Mouse (Mus musculus) right cerebral cortex, adult 18-20 months (tissue): Measurements from ENCODE around the gene Tgfb3.

Experiments
- DNase-seq: peaks from one replicate; pipeline ENCODE4 v3.0.0; 2022; ENCODE audit warnings: mixed read lengths

Gene Tgfb3

DNA sequence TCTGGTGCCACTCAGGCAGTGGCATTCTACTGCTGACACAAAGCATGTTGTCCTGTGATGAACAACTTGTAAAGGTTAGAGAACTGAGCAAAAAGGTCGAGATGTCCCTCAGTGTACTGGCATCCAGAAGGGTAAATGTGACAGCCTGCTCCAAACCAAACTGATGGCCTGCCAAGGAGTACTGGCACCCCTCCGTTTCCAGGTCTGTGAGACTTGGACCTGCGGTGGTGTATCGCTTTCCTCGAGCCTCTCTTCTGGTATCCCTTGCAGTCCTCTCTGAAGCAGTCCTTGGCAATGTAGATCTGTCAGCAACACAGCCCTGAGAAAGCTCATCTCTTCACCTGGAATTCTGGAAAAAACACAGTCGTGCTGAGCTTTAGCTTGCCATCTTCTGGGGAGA is 53.4 kb downstream of the Tgfb3 start:
- no peak for DNase-seq

DNA sequence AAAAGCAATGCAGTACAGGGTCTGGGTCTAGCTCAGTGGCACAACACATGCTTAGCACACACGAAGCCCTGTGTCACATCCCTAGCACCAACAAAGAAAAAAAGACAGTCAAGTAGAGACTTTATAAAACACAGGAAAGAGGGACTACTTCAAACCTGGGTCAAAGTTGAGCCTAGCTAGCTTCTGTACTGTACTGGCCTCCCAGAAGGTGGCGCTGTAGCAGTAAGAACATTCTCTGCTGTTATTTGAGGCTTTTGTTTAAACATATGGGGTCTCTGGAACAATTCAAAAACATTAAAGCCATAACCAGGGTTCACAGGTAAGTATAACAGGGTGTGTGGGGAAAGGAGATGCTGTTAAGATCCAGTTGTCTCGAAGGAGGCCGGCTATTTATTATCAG is 54.4 kb downstream of the Tgfb3 start:
- no peak for DNase-seq

DNA sequence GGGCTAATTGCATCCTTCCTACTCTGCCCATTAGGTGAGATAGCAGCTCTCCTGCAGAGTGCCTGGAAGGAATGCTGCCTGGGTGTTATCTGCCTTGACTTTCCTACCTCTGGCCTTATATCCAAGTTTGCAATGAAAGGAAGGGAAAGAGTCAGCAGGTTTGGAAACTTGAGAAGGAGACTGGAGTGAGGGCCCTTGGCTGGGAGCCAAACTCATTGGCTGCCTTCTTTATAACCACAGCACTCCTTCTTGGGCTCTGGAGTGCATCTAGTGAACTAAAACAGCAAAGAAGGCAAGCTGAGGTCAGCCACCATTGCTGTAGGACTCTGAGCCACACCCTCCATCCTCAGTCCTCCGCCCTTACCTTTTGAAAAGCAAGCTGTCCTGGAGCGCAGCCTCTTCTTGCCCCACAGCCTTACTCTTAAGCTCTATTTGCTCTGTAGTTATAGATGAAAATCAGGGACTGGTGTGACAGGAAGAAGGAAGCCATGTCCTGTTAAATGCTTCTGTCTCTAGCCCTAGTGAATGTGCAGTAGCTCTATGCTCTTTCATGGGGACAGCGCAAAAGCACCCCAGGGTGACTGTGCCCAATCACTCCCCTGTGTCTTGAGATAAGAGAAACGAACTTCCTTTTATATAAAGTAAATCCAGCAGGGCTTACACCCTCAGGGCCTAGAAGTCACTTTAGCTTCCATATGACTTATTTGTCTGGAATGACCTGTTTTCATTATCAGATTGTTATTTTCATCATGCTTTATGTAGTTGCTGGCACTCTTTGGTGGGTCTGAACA is 55.6 kb downstream of the Tgfb3 start:
- no peak for DNase-seq

DNA sequence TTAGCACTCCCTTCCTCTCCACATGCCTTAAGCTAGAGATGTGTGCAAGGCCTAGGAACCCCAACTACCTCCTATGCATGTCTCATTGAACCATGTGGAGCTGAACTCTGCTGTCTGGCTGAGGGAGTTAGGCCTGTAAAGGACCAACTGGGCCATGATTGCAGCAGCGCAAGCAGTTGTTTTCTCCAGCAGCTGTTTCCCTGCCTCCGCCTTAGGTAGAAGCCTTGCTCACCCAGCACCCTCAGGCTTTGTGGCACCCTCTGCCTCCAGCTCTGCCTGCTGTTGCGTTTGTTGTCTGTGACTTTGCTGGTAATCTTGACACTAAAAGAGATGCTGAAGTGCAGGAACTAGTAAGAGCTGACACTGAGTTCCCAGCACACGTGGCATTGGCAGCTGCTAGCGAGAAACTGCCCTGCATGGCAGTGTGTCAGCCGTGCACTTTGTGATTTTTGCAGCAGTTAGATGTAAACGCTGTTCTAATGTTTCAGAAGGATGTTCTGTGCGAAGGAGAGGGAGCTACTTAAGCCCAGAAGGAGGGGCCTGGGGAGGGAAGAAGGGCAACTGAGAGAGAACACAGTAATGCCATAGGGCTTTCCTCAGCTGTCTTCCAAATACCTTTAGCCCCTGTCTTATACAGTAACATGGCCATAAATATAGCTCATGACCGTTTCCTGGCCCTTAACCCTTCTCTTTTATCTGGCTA is 56.4 kb downstream of the Tgfb3 start:
- DNase-seq, result no peak

DNA sequence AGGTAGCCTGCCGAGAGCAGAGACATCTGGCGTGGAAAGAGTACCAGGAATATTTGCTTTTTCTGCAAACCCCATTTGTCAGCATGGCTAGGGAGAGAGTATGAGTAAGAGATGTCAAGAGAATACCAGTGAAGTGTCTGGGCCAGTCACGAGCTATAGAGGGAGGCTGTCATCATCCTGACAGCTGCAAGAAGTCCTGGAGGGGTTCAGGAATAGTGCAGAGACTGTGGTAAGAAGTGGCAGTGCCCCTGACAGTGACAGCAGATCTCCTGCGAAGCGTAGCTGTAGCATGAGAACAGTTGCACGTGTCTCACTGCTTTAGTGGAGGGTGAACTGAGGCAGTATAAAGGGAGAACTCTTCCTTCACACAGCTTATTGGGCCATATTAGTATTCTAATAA is 57.3 kb downstream of the Tgfb3 start:
- no peak for DNase-seq

DNA sequence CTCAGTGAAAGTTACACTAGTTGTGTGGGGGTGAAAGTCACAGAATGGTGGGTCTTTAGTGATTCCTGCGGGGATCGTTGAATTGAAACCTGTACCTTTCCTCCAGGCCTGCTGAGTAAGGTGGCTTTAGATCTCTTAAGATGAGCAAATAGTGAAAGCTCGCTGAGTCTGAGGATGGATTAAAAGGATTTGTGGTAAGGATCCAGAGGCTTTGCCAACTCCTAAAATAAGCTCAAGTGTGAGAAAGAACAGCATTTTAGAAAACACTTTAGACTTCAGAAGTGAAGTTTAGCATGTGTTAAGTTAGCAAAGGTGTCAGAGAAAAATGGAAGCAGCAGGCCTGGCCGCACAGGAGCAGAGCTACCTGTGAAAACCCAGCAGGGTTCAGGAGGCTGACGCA is 61.5 kb downstream of the Tgfb3 start:
- DNase-seq, result no peak

DNA sequence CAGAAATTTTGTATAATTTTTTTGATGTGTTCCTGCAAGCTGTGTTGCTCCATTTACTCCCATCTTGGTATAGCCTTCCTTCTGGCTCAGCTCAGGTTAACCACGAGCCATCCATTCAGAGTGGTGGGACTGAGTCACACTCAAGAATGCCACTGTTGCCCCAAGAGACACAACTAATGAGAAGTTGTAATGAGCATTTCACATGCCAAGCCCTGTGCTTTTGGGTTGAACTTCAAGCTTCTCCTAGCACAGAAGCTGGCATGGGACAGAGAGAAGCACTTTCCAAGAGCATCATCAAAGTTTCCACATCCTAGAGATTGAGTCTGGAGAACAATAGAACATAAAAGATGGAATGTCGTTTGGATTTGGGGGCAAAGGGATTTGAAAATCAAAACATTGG is 63.7 kb downstream of the Tgfb3 start:
- DNase-seq, result no peak

DNA sequence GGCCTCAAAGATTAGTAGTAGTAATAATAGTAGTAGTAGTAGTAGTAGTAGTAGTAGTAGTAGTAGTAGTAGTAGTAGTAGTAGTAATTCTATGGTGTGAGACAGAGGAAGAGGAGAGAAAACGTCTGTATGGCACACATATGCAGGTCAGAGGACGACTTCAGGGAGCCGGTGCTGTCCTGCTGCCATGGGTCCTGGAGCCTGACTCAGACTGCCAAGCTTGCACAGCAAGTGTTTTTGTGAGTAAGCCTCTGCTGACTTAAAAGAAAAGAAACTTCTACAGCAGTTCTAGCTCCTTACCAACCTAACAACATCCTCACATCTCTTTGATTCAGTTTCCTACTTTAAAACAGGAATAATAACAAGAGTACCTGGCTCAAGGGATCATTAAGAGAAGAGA is 64.2 kb downstream of the Tgfb3 start:
- no peak for DNase-seq

DNA sequence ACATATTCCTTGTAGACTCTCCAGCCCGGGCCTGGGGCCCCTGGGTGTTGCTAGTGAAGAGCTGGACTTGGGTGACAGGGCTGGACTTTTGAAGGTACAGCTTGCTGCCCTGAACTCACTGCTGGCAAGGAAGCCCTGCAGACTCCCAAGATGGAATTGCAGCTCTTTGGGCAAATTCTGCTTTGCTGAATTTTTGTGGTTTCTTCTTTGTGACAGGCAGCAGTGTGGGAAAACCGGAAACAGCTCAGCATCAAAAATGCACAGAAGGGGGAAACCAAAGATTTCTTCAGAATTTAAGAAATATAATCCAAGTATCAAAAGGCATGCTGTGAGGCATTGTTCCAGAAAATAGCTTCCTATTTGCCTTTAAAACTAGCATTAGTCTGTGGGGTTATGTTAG is 64.7 kb downstream of the Tgfb3 start:
- no peak for DNase-seq

DNA sequence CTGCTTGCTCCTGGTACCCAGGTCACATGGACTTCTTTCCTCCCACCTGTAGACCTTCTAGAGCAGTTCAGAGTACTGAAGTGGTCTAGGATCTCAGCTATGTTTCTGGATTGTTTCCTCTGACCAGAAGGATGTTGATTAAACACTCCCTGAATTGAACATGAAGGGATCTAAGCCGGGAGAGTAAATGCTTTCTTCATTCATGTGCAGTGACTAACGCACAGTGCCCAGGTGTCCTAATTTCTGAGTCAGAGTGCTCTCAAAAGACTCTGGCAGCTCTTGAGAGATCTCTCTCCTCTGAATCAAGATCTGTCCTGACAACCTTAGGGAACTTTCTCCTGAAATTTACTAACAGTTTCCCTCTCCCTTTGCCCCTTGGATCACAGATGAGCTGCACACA is 66.6 kb downstream of the Tgfb3 start:
- no peak for DNase-seq

DNA sequence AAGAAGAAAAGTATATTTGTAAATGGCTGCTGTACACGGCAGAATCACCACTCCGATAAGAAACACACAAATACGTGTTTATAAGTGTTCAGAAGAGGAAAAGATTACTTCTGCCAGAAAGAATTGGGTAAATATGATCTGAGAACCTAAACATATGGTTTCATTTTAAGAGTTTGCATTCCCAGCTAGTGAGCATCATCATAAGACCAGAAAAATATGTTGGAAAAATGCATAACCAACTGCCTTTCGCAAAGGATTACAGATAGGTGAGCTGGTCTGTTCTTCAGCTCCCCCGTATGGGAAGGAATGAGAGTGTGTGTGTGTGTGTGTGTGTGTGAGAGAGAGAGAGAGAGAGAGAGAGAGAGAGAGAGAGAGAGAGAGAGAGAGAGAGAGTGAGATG is 68.2 kb downstream of the Tgfb3 start:
- DNase-seq, result no peak

DNA sequence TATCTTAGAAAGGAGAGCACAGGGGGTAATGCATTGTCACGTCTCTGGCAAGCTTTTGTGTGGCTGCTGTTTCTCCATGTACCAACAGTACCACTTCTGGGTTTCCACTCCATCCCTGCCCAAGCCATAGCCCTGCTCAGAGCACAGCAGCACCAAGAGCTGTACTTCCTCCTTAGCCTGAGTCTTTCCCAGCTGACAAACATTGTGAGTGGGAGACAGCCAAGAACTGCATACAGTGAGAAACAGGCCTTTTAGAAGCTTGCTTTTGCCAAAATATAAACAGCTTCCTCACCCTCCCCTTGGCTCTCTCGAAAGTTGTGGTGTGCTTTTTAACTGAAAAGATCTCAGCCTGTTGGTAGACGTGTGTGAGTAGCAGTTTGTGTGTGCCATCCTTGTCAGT is 71.5 kb downstream of the Tgfb3 start:
- no peak for DNase-seq
